Mouse (Mus musculus): ENCODE results near the gene Txndc5. TPM values are rescaled to one million over a fixed set of nuclear protein-coding genes. Genes with fewer than 3 reads are reported as not detected.

Txndc5 gene
- total and polyA plus RNA-seq, 3 experiments: 46.8 to 76.7 (median 47.1) TPM

GRCm38 (mm10) chr13:38548681-38549080, 20.1 kb upstream of the Txndc5 start:
- H3K27me3 ChIP-seq (ENCODE audit: insufficient read depth, low read length): peaks cover 2% of the 10 kb centered on the region; the same call in 1 of the 2 replicates
- H3K4me1 ChIP-seq (ENCODE audit: insufficient read depth, low read depth, low read length): no peaks in the 10 kb centered on the region
- DNase-seq (ENCODE audit: low spot score): no peak
- ATAC-seq (ENCODE audit: extremely low read depth, insufficient number of reproducible peaks, low FRiP score, poor library complexity, severe bottlenecking): no peak
- no peaks in the 10 kb centered on the region for H3K36me3 ChIP-seq (replicated peaks)
- no peak for TF ChIP-seq TAL1 (conservative IDR thresholded peaks at IDR 0.05; ENCODE audit: low read depth, low read length)
- no peak for TF ChIP-seq GATA2 (IDR thresholded peaks at IDR 0.05; ENCODE audit: borderline replicate concordance, low read depth, low read length)
- TF ChIP-seq CTCF (IDR thresholded peaks at IDR 0.05; ENCODE audit: low read depth, low read length): no peak; the same call in 1 of the 2 replicates
- TF ChIP-seq GATA1 (IDR thresholded peaks at IDR 0.05; ENCODE audit: borderline replicate concordance, low read length): no peak
- TF ChIP-seq POLR2AphosphoS5 (IDR thresholded peaks at IDR 0.05; ENCODE audit: insufficient replicate concordance, low read depth, low read length): no peak
- H3K9me3 ChIP-seq (replicated peaks): no peaks in the 10 kb centered on the region
- H3K4me3 ChIP-seq (ENCODE audit: low read depth, low read length): no peak overlapping the region

- Histone ChIP-seq H3K36me3 (replicated peaks) (no peaks in the 10 kb centered on the region), H3K9me3 (replicated peaks) (no peaks in the 10 kb centered on the region), H3K4me1 (ENCODE audit: insufficient read depth, low read depth, low read length) (no peaks in the 10 kb centered on the region), H3K4me3 (ENCODE audit: low read depth, low read length) (no peak overlapping the region), H3K27me3 (ENCODE audit: insufficient read depth, low read length) (peaks cover 2% of the 10 kb centered on the region; the same call in 1 of the 2 replicates)
- DNase-seq (ENCODE audit: low spot score): no peak
- no peak for ATAC-seq (ENCODE audit: extremely low read depth, insufficient number of reproducible peaks, low FRiP score, poor library complexity, severe bottlenecking)
- TF ChIP-seq GATA2 (IDR thresholded peaks at IDR 0.05; ENCODE audit: borderline replicate concordance, low read depth, low read length) (no peak), POLR2AphosphoS5 (IDR thresholded peaks at IDR 0.05; ENCODE audit: insufficient replicate concordance, low read depth, low read length) (no peak), GATA1 (IDR thresholded peaks at IDR 0.05; ENCODE audit: borderline replicate concordance, low read length) (no peak), TAL1 (conservative IDR thresholded peaks at IDR 0.05; ENCODE audit: low read depth, low read length) (no peak), CTCF (IDR thresholded peaks at IDR 0.05; ENCODE audit: low read depth, low read length) (no peak)
Observed at GRCm38 (mm10) chr13:38547717-38548116, 19.1 kb upstream of the Txndc5 start.

GRCm38 (mm10) chr13:38546754-38547153, 18.1 kb upstream of the Txndc5 start:
- no peak for ATAC-seq (ENCODE audit: extremely low read depth, insufficient number of reproducible peaks, low FRiP score, poor library complexity, severe bottlenecking)
- no peak for DNase-seq (ENCODE audit: low spot score)
- peaks cover 5% of the 10 kb centered on the region for H3K27me3 ChIP-seq (ENCODE audit: insufficient read depth, low read length)
- no peaks in the 10 kb centered on the region for H3K9me3 ChIP-seq (replicated peaks)
- H3K36me3 ChIP-seq (replicated peaks): no peaks in the 10 kb centered on the region
- H3K4me1 ChIP-seq (ENCODE audit: insufficient read depth, low read depth, low read length): no peaks in the 10 kb centered on the region
- TF ChIP-seq GATA1 (IDR thresholded peaks at IDR 0.05; ENCODE audit: borderline replicate concordance, low read length) (no peak), POLR2AphosphoS5 (IDR thresholded peaks at IDR 0.05; ENCODE audit: insufficient replicate concordance, low read depth, low read length) (no peak), CTCF (IDR thresholded peaks at IDR 0.05; ENCODE audit: low read depth, low read length) (no peak), TAL1 (conservative IDR thresholded peaks at IDR 0.05; ENCODE audit: low read depth, low read length) (no peak), GATA2 (IDR thresholded peaks at IDR 0.05; ENCODE audit: borderline replicate concordance, low read depth, low read length) (no peak)
- H3K4me3 ChIP-seq (ENCODE audit: low read depth, low read length): no peak overlapping the region

GRCm38 (mm10) chr13:38545460-38545859, 16.8 kb upstream of the Txndc5 start:
- H3K4me1 ChIP-seq (ENCODE audit: insufficient read depth, low read depth, low read length): no peaks in the 10 kb centered on the region
- no peaks in the 10 kb centered on the region for H3K36me3 ChIP-seq (replicated peaks)
- ATAC-seq (ENCODE audit: extremely low read depth, insufficient number of reproducible peaks, low FRiP score, poor library complexity, severe bottlenecking) (no peak), DNase-seq (ENCODE audit: low spot score) (no peak)
- TF ChIP-seq CTCF (IDR thresholded peaks at IDR 0.05; ENCODE audit: low read depth, low read length): no peak
- TF ChIP-seq POLR2AphosphoS5 (IDR thresholded peaks at IDR 0.05; ENCODE audit: insufficient replicate concordance, low read depth, low read length): no peak
- no peak for TF ChIP-seq GATA1 (IDR thresholded peaks at IDR 0.05; ENCODE audit: borderline replicate concordance, low read length)
- TF ChIP-seq GATA2 (IDR thresholded peaks at IDR 0.05; ENCODE audit: borderline replicate concordance, low read depth, low read length): no peak
- no peak for TF ChIP-seq TAL1 (conservative IDR thresholded peaks at IDR 0.05; ENCODE audit: low read depth, low read length)
- H3K9me3 ChIP-seq (replicated peaks): no peaks in the 10 kb centered on the region
- H3K4me3 ChIP-seq (ENCODE audit: low read depth, low read length): no peak overlapping the region
- peaks cover 6% of the 10 kb centered on the region for H3K27me3 ChIP-seq (ENCODE audit: insufficient read depth, low read length)

- no peak overlapping the region for H3K4me3 ChIP-seq (ENCODE audit: low read depth, low read length)
- ATAC-seq (ENCODE audit: extremely low read depth, insufficient number of reproducible peaks, low FRiP score, poor library complexity, severe bottlenecking) (no peak), DNase-seq (ENCODE audit: low spot score) (no peak)
- TF ChIP-seq GATA2 (IDR thresholded peaks at IDR 0.05; ENCODE audit: borderline replicate concordance, low read depth, low read length): no peak
- no peak for TF ChIP-seq TAL1 (conservative IDR thresholded peaks at IDR 0.05; ENCODE audit: low read depth, low read length)
- TF ChIP-seq GATA1 (IDR thresholded peaks at IDR 0.05; ENCODE audit: borderline replicate concordance, low read length): no peak
- no peak for TF ChIP-seq CTCF (IDR thresholded peaks at IDR 0.05; ENCODE audit: low read depth, low read length)
- TF ChIP-seq POLR2AphosphoS5 (IDR thresholded peaks at IDR 0.05; ENCODE audit: insufficient replicate concordance, low read depth, low read length): no peak
- no peaks in the 10 kb centered on the region for H3K9me3 ChIP-seq (replicated peaks)
- H3K27me3 ChIP-seq (ENCODE audit: insufficient read depth, low read length): peaks cover 6% of the 10 kb centered on the region
- no peaks in the 10 kb centered on the region for H3K4me1 ChIP-seq (ENCODE audit: insufficient read depth, low read depth, low read length)
- H3K36me3 ChIP-seq (replicated peaks): no peaks in the 10 kb centered on the region
Observed at GRCm38 (mm10) chr13:38544769-38545445, 16.3 kb upstream of the Txndc5 start.

GRCm38 (mm10) chr13:38543455-38544125, 15.0 kb upstream of the Txndc5 start:
- Histone ChIP-seq H3K4me3 (ENCODE audit: low read depth, low read length) (no peak overlapping the region), H3K9me3 (replicated peaks) (no peaks in the 10 kb centered on the region), H3K4me1 (ENCODE audit: insufficient read depth, low read depth, low read length) (no peaks in the 10 kb centered on the region), H3K27me3 (ENCODE audit: insufficient read depth, low read length) (peaks cover 7% of the 10 kb centered on the region; the same call in 1 of the 2 replicates), H3K36me3 (replicated peaks) (no peaks in the 10 kb centered on the region)
- no peak for DNase-seq (ENCODE audit: low spot score)
- TF ChIP-seq POLR2AphosphoS5 (IDR thresholded peaks at IDR 0.05; ENCODE audit: insufficient replicate concordance, low read depth, low read length): no peak
- TF ChIP-seq GATA2 (IDR thresholded peaks at IDR 0.05; ENCODE audit: borderline replicate concordance, low read depth, low read length): no peak
- TF ChIP-seq CTCF (IDR thresholded peaks at IDR 0.05; ENCODE audit: low read depth, low read length): no peak
- TF ChIP-seq GATA1 (IDR thresholded peaks at IDR 0.05; ENCODE audit: borderline replicate concordance, low read length): no peak
- no peak for TF ChIP-seq TAL1 (conservative IDR thresholded peaks at IDR 0.05; ENCODE audit: low read depth, low read length)
- ATAC-seq (ENCODE audit: extremely low read depth, insufficient number of reproducible peaks, low FRiP score, poor library complexity, severe bottlenecking): no peak

All from G1E (cell line).